Mouse (Mus musculus) liver, embryonic 15.5 days (tissue): ENCODE measurements around the gene Tssk4. TPM values are rescaled to one million over a fixed set of nuclear protein-coding genes. Genes with fewer than 3 reads are reported as not detected.
A peak's percentile ranks its signal among the peaks of the same experiment; 100 is the strongest.

ENCODE experiments used
- ATAC-seq: fragments of 200-750 bp; cut with Nextera tagmentation; 2 replicates; pipeline ENCODE4 v1.8.0; 2017; ENCODE audit warnings: moderate number of reproducible peaks, mild to moderate bottlenecking, moderate library complexity; ENCODE audit not compliant: insufficient read depth
- H3K27ac ChIP-seq: fragments of 300-500 bp; sonication (generic); replicated peaks from 2 replicates; pipeline ENCODE4 v1.5.1; 2015; ENCODE audit warnings: mild to moderate bottlenecking, inconsistent platforms
- H3K27me3 ChIP-seq: fragments of 300-500 bp; sonication (generic); 2 replicates; pipeline ENCODE4 v1.6.1; 2015; ENCODE audit warnings: mild to moderate bottlenecking, inconsistent platforms
- H3K36me3 ChIP-seq: fragments of 300-500 bp; sonication (generic); replicated peaks from 2 replicates; pipeline ENCODE4 v1.6.1; 2015; ENCODE audit warnings: moderate library complexity, mild to moderate bottlenecking, inconsistent platforms
- H3K4me1 ChIP-seq: fragments of 300-500 bp; sonication (generic); replicated peaks from 2 replicates; pipeline ENCODE4 v1.6.1; 2015; ENCODE audit warnings: inconsistent platforms
- H3K4me2 ChIP-seq: fragments of 300-500 bp; sonication (generic); 2 replicates; pipeline ENCODE4 v1.6.1; 2015; ENCODE audit warnings: moderate library complexity, mild to moderate bottlenecking, inconsistent platforms
- H3K4me3 ChIP-seq: fragments of 300-500 bp; sonication (generic); replicated peaks from 2 replicates; pipeline ENCODE4 v1.5.1; 2015; ENCODE audit warnings: mild to moderate bottlenecking, inconsistent platforms
- H3K9ac ChIP-seq: fragments of 300-500 bp; sonication (generic); 2 replicates; pipeline ENCODE4 v1.6.1; 2015; ENCODE audit warnings: moderate library complexity, mild to moderate bottlenecking, inconsistent platforms
- H3K9me3 ChIP-seq: fragments of 300-500 bp; sonication (generic); replicated peaks from 2 replicates; pipeline ENCODE4 v1.6.1; 2016; ENCODE audit warnings: inconsistent platforms
- WGBS: fragments of 180-500 bp; shearing (Covaris S2); methylation state at CpG from one replicate; pipeline ENCODE4 v1.1.7; 2015; ENCODE audit warnings: mixed read lengths; ENCODE audit not compliant: insufficient replicate concordance; 5-methylcytosine and 5-hydroxymethylcytosine counted together
- polyA plus RNA-seq: library from polyadenylated mRNA; unstranded; fragments of >200 nt; fragmentation: Nextera tagmentation; extraction: Ambion mirVana; gene quantifications from 2 replicates; pipeline ENCODE4 v1.2.1, GENCODE M21; 2015

Tssk4 gene
- polyA plus RNA-seq, 1 experiment from 2014 or later, result 0.09 TPM

GRCm38 (mm10) chr14:55677615-55678014 is 27.6 kb downstream of the Tssk4 start:
- ATAC-seq, result no peak
- H3K4me3 ChIP-seq, result no peak overlapping the region
- WGBS, result 67% methylated on average over 4 of the region's 4 CpGs
- H3K27me3 ChIP-seq, result no peaks in the 10 kb centered on the region
- no peaks in the 10 kb centered on the region for H3K9me3 ChIP-seq
- no peak overlapping the region for H3K4me2 ChIP-seq
- peaks cover 57% of the 10 kb centered on the region for H3K36me3 ChIP-seq
- peaks cover 35% of the 10 kb centered on the region for H3K4me1 ChIP-seq
- no peak overlapping the region for H3K9ac ChIP-seq
- no peak overlapping the region for H3K27ac ChIP-seq

- WGBS, result under 1% methylated on average over 66 of the region's 66 CpGs
- Histone ChIP-seq H3K4me2 (peak within 1 kb of the TSS; percentile 75), H3K9ac (peak within 1 kb of the TSS; percentile 73), H3K9me3 (no peaks in the 10 kb centered on the region), H3K4me3 (peak within 1 kb of the TSS; percentile 80), H3K4me1 (peaks cover 27% of the 10 kb centered on the region), H3K27ac (peak within 1 kb of the TSS; percentile 94), H3K36me3 (peaks cover 41% of the 10 kb centered on the region), H3K27me3 (no peaks in the 10 kb centered on the region)
- ATAC-seq, result peak; percentile 93
Measured at GRCm38 (mm10) chr14:55681160-55682117, 31.5 kb downstream of the Tssk4 start, which contains the start of gene Tinf2. Tinf2 (minus strand) TSS chr14:55681820.

- Histone ChIP-seq H3K36me3 (peaks cover 35% of the 10 kb centered on the region), H3K27me3 (no peaks in the 10 kb centered on the region), H3K9me3 (no peaks in the 10 kb centered on the region), H3K27ac (peak overlapping the region; percentile 94), H3K4me1 (peaks cover 27% of the 10 kb centered on the region), H3K4me2 (peak overlapping the region; percentile 75), H3K9ac (peak overlapping the region; percentile 73), H3K4me3 (peak overlapping the region; percentile 80)
- WGBS, result 17% methylated on average over 3 of the region's 3 CpGs
- ATAC-seq, result peak; percentile 3; the same call in 1 of the 2 replicates
Measured at GRCm38 (mm10) chr14:55682118-55682493, 32.1 kb downstream of the Tssk4 start.

- WGBS, result 60% methylated on average over 10 of the region's 10 CpGs
- no peak overlapping the region for H3K27ac ChIP-seq
- no peak overlapping the region for H3K4me2 ChIP-seq
- no peak overlapping the region for H3K9ac ChIP-seq
- 0 out of 2 replicates have a peak, but pooled peaks cover 5% of the 10 kb centered on the region for H3K27me3 ChIP-seq
- no peak for ATAC-seq
- H3K4me1 ChIP-seq, result no peaks in the 10 kb centered on the region
- H3K36me3 ChIP-seq, result no peaks in the 10 kb centered on the region
- H3K4me3 ChIP-seq, result no peak overlapping the region
- no peaks in the 10 kb centered on the region for H3K9me3 ChIP-seq
Measured at GRCm38 (mm10) chr14:55689433-55689832, 39.4 kb downstream of the Tssk4 start.

- peak overlapping the region; percentile 20; the same call in 1 of the 2 replicates for H3K27ac ChIP-seq
- WGBS, result 44% methylated on average over 4 of the region's 4 CpGs
Measured at GRCm38 (mm10) chr14:55697226-55697625, 47.2 kb downstream of the Tssk4 start.

GRCm38 (mm10) chr14:55701131-55701530 is 51.1 kb downstream of the Tssk4 start:
- H3K27me3 ChIP-seq, result no peaks in the 10 kb centered on the region
- no peak overlapping the region for H3K9ac ChIP-seq
- no peaks in the 10 kb centered on the region for H3K36me3 ChIP-seq
- H3K4me1 ChIP-seq, result peaks cover 6% of the 10 kb centered on the region
- WGBS, result 63% methylated on average over 9 of the region's 9 CpGs
- H3K27ac ChIP-seq, result no peak overlapping the region
- H3K9me3 ChIP-seq, result no peaks in the 10 kb centered on the region
- no peak overlapping the region for H3K4me3 ChIP-seq
- no peak overlapping the region for H3K4me2 ChIP-seq
- ATAC-seq, result no peak

More at GRCm38 (mm10) chr14:55697226-55697625, 47.2 kb downstream of the Tssk4 start:
- no peak overlapping the region; the same call in 1 of the 2 replicates for H3K4me2 ChIP-seq
- H3K4me3 ChIP-seq, result no peak overlapping the region
- H3K4me1 ChIP-seq, result no peaks in the 10 kb centered on the region; the same call in 1 of the 2 replicates
- H3K27me3 ChIP-seq, result no peaks in the 10 kb centered on the region
- ATAC-seq, result no peak
- no peak overlapping the region for H3K9ac ChIP-seq
- H3K9me3 ChIP-seq, result no peaks in the 10 kb centered on the region
- no peaks in the 10 kb centered on the region for H3K36me3 ChIP-seq

Other genes with a start within 250 kb of the Tssk4 start
- gene Dhrs4, start 171.4 kb upstream of the Tssk4 start, polyA plus RNA-seq, result 77.8 and 86.8 TPM in 2 replicates
- gene Carmil3, start 159.5 kb upstream of the Tssk4 start, polyA plus RNA-seq, result 0.28 and 0.41 TPM in 2 replicates
- not detected in 2 replicates for gene Cpne6, start 139.7 kb upstream of the Tssk4 start, polyA plus RNA-seq
- not detected in 2 replicates for gene Nrl, start 125.2 kb upstream of the Tssk4 start, polyA plus RNA-seq
- 36.0 and 39.9 TPM in 2 replicates for gene Pck2, start 109.9 kb upstream of the Tssk4 start, polyA plus RNA-seq
- gene Dcaf11, start 90.2 kb upstream of the Tssk4 start, polyA plus RNA-seq, result 57.9 and 64.1 TPM in 2 replicates
- 1.6 and 2.1 TPM in 2 replicates for gene A730061H03Rik, start 89.8 kb upstream of the Tssk4 start, polyA plus RNA-seq
- 1.1 and 1.9 TPM in 2 replicates for gene Fitm1, start 74.6 kb upstream of the Tssk4 start, polyA plus RNA-seq
- gene Psme1, start 72.1 kb upstream of the Tssk4 start, polyA plus RNA-seq, result 108 and 116 TPM in 2 replicates
- 25.6 and 25.9 TPM in 2 replicates for gene Emc9, start 64.9 kb upstream of the Tssk4 start, polyA plus RNA-seq
- 173 and 191 TPM in 2 replicates for gene Psme2, start 59.1 kb upstream of the Tssk4 start, polyA plus RNA-seq
- 9.1 and 12.0 TPM in 2 replicates for gene Rnf31, start 58.5 kb upstream of the Tssk4 start, polyA plus RNA-seq
- gene Irf9, start 46.6 kb upstream of the Tssk4 start, polyA plus RNA-seq, result 20.7 and 20.9 TPM in 2 replicates
- gene Rec8, start 32.1 kb upstream of the Tssk4 start, polyA plus RNA-seq, result 1.7 and 1.9 TPM in 2 replicates
- gene Ipo4, start 14.2 kb upstream of the Tssk4 start, polyA plus RNA-seq, result 26.6 and 36.7 TPM in 2 replicates
- 0.54 and 0.67 TPM in 2 replicates for gene Gm49378, start 12.3 kb upstream of the Tssk4 start, polyA plus RNA-seq
- 48.4 and 51.7 TPM in 2 replicates for gene Tm9sf1, start 6.4 kb upstream of the Tssk4 start, polyA plus RNA-seq
- 18.4 and 18.5 TPM in 2 replicates for gene Mdp1, start 10.3 kb downstream of the Tssk4 start, polyA plus RNA-seq
- gene Gmpr2, start 21.8 kb downstream of the Tssk4 start, polyA plus RNA-seq, result 21.2 and 25.6 TPM in 2 replicates
- gene Nedd8, start 21.9 kb downstream of the Tssk4 start, polyA plus RNA-seq, result 218 and 233 TPM in 2 replicates
- gene Tinf2, start 31.6 kb downstream of the Tssk4 start, polyA plus RNA-seq, result 21.0 and 22.4 TPM in 2 replicates
- 2.9 and 3.9 TPM in 2 replicates for gene Tgm1, start 63.7 kb downstream of the Tssk4 start, polyA plus RNA-seq
- 10.5 and 11.0 TPM in 2 replicates for gene Rabggta, start 72.1 kb downstream of the Tssk4 start, polyA plus RNA-seq
- gene Dhrs1, start 95.5 kb downstream of the Tssk4 start, polyA plus RNA-seq, result 39.4 and 43.5 TPM in 2 replicates
- 23.4 and 24.4 TPM in 2 replicates for gene Nop9, start 95.5 kb downstream of the Tssk4 start, polyA plus RNA-seq
- 57.5 and 77.8 TPM in 2 replicates for gene Cideb, start 108.3 kb downstream of the Tssk4 start, polyA plus RNA-seq
- 0.74 and 0.93 TPM in 2 replicates for gene Ltb4r2, start 111.2 kb downstream of the Tssk4 start, polyA plus RNA-seq
- gene Ltb4r1, start 115.8 kb downstream of the Tssk4 start, polyA plus RNA-seq, result 14.0 and 14.5 TPM in 2 replicates
- 1.4 and 1.9 TPM in 2 replicates for gene Adcy4, start 133.9 kb downstream of the Tssk4 start, polyA plus RNA-seq
- gene Ripk3, start 138.7 kb downstream of the Tssk4 start, polyA plus RNA-seq, result 16.9 and 19.7 TPM in 2 replicates
- 0.67 and 0.86 TPM in 2 replicates for gene Nfatc4, start 173.0 kb downstream of the Tssk4 start, polyA plus RNA-seq
- gene Nynrin, start 203.8 kb downstream of the Tssk4 start, polyA plus RNA-seq, result 2.0 and 2.1 TPM in 2 replicates
- 0.20 and 0.31 TPM in 2 replicates for gene Cbln3, start 234.2 kb downstream of the Tssk4 start, polyA plus RNA-seq
- gene Khnyn, start 234.8 kb downstream of the Tssk4 start, polyA plus RNA-seq, result 8.6 and 10.1 TPM in 2 replicates